Mouse (Mus musculus) T-helper 17 cell (primary cell): Measurements from ENCODE around the gene Ncf4.

ENCODE experiments used
- in situ Hi-C, 2 experiments: fragments of 300-600 bp; cut with MboI, MseI; formaldehyde crosslinking; loops; 1 replicate in 1 of 2; 2 replicates in 1 of 2; pipeline ENCODE4 v1.15.1; 2025; ENCODE audit warnings: high pct_unique_total_duplicates in 2 of 2

Gene Ncf4

GRCm38 (mm10) chr15:78248410-78248809 is 3.8 kb downstream of the Ncf4 start:
- in situ Hi-C loops = loop anchor here in 1 of 2 experiments (5.0 kb wide), 2 partner anchors 66 to 289 kb away; no protein-coding TSS in a partner anchor

DNA sequence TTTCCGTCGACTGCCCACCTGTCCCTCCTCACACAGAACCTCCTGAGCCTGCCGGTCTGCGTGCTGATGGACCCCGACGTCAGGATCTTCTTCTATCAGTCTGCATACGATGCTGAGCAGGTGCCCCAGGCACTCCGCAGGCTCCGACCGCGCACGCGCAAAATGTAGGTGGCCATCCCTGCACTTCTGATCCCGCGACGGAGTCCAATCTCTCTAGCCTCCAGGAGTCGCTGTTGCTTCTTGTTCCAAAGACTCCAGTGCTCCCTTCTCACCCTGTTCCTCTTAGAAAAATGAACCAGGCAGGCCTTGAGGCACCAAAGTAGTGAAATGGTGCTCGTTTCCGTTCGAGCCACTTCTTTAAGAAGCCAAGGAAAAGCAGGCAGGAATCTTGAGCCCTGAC is 10.2 kb downstream of the Ncf4 start:
- in situ Hi-C loops = loop anchor here in 1 of 2 experiments (10.0 kb wide), 1 partner anchor 90 kb away; no protein-coding TSS in a partner anchor

DNA sequence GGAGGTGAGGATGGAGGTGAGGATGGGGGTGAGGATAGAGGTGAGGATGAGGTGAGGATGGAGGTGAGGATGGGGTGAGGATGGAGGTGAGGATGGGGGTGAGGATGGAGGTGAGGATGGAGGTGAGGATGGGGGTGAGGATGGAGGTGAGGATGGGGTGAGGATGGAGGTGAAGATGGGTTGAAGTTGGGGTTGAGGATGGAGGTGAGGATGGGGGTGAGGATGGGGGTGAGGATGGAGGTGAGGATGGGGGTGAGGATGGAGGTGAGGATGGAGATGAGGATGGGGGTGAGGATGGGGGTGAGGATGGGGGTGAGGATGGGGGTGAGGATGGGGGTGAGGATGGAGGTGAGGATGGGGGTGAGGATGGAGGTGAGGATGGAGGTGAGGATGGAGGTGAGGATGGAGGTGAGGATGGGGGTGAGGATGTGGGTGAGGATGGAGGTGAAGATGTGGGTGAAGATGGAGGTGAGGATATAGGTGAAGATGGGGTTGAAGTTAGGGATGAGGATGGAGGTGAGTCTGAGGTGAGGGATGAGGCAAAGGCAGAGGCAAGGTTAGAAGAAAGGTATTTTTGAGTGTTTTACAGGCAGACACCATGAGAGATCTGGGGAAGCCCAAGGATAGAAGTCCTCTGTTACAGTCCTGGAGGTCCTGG is 12.1 kb downstream of the Ncf4 start:
- in situ Hi-C loops = loop anchor here in 1 of 2 experiments (10.0 kb wide), 1 partner anchor 88 kb away; no protein-coding TSS in a partner anchor

- in situ Hi-C loops = loop anchor here in 1 of 2 experiments (10.0 kb wide), 1 partner anchor 87 kb away; no protein-coding TSS in a partner anchor
Measured at GRCm38 (mm10) chr15:78257326-78258050, 12.9 kb downstream of the Ncf4 start.

DNA sequence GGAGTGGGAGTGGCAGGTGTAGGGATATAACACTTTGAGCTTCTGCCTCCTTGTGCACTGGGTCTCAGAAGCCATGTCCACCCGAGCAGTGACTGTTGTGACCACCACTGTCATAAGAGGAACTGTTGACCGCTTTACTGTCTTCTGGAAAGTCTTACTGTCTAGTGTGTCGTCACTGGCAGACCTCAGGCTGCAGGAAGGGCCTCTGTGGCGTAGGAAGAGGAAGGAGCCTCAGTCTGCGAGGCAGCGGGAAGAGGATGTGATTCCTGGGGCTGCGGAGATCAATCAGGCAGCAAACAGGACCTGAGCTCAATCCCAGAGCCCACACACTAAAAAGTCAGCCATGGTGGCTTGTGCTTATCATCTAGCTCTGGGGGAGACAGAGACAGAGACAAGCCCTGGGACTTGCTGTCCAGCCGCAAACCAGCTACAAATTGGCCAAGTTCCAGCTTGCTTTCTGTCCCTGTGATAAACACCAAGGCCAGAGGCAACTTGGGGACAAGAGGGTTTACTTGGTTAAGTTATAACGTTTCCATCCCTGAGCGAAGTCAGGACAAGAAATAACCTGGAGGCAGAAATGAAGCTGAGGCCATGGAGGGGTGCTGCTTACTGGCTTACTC is 13.8 kb downstream of the Ncf4 start:
- in situ Hi-C loops = loop anchor here in 1 of 2 experiments (10.0 kb wide), 1 partner anchor 86 kb away; no protein-coding TSS in a partner anchor

DNA sequence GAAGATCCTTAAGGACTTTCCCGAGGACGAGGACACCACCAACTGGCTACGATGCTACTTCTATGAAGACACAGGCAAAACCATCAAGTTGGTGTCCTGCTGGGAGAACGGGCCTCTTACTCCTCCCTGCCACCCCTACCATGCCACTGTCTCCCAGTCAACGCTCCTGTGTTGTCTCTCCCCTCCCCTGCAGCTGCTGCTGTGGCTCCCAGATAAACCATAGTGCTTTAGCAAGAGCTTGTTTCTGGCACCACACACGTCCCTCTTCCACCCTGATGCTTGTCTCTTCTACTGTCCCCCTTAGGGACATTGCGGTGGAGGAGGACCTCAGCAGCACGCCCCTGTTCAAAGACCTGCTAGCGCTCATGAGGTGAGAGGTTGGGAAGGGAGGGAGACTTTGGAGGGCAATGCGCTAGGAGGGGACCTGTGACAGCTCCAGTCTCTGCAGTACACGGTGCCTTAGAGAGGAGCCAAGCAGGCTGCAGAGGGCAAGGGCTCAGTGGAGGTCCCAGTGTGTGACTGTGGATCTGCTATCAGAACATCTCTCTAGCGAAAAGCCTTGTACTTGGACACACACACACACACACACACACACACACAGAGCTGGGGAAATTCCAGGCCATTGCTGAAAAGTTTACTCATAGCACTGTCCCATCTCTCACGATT is 16.2 kb downstream of the Ncf4 start:
- in situ Hi-C loops = loop anchor here in 1 of 2 experiments (10.0 kb wide), 1 partner anchor 64 kb away; the partner anchor contains the start of gene Csf2rb

DNA sequence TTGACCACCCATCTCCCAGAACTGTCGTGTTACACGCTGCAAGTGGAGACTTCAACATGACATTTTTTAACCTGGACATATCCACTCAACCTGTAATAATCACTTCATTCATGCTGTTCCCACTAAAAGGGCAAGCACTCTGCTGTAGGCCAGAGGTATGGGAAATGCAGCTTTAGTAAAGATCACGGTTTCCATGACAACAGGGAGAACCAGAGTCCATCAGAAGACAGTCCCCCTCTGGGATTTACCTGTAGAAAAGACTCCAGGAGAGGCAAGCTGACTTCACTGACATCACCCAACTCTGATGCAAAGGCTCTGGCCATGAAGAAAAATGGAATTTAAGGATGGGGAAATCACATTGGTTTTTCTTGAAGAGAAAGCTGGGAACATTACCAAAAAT is 18.7 kb downstream of the Ncf4 start:
- in situ Hi-C loops = loop anchor here in 1 of 2 experiments (10.0 kb wide), 1 partner anchor 62 kb away; the partner anchor contains the start of gene Csf2rb

DNA sequence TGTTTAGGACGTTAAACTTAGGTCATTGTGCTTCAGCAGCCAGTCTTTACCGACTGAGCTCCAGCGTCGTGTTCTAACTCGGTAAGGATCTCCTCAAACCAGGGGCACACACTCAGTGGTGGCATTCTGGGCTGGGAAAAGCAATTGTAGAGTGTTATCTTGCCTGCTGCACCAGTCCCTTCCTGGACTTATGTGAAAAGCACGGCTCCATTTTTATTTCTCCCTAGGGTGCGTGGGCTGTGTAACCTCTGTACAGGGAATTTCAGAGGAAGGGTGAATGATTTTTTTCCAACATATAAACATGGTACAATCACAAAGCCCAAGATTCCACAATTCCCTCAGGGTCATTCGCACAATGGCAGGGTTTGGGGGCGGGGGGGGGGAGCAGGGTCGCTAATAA is 22.8 kb downstream of the Ncf4 start:
- in situ Hi-C loops = loop anchor here in 1 of 2 experiments (10.0 kb wide), 1 partner anchor 57 kb away; the partner anchor contains the start of gene Csf2rb

GRCm38 (mm10) chr15:78267865-78268264 is 23.3 kb downstream of the Ncf4 start:
- in situ Hi-C loops = loop anchor here in 1 of 2 experiments (10.0 kb wide), 1 partner anchor 57 kb away; the partner anchor contains the start of gene Csf2rb

GRCm38 (mm10) chr15:78271208-78271607 is 26.6 kb downstream of the Ncf4 start:
- in situ Hi-C loops = no loop called here

GRCm38 (mm10) chr15:78278308-78278707 is 33.7 kb downstream of the Ncf4 start:
- in situ Hi-C loops = no loop called here

GRCm38 (mm10) chr15:78287941-78288340 is 43.3 kb downstream of the Ncf4 start:
- in situ Hi-C loops = no loop called here

- in situ Hi-C loops = loop anchor here in 1 of 2 experiments (10.0 kb wide), 1 partner anchor 1295 kb away; no protein-coding TSS in a partner anchor
Measured at GRCm38 (mm10) chr15:78289775-78290174, 45.2 kb downstream of the Ncf4 start.

DNA sequence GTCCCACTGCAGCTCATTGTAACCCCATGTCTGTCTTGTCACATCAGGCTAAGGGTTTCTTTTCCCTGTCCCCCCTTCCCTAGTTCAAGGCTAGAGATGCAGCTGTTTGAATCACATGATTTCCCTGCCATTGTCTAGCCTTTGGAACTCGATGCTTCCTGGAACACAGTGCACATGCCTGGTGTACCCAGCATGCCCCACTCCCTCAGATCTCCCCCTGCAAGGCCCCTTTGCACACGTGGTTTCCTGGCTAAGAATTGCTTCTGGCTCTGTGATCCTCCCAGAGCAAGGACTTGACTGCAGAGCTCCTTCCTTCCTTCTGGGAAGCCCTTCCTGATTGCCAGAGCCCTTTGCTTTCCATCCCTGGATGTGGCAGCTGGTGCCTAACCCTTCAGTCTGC is 48.6 kb downstream of the Ncf4 start:
- in situ Hi-C loops = loop anchor here in 1 of 2 experiments (10.0 kb wide), 1 partner anchor 1298 kb away; no protein-coding TSS in a partner anchor

GRCm38 (mm10) chr15:78293716-78294115 is 49.1 kb downstream of the Ncf4 start:
- in situ Hi-C loops = loop anchor here in 1 of 2 experiments (10.0 kb wide), 1 partner anchor 1299 kb away; no protein-coding TSS in a partner anchor

DNA sequence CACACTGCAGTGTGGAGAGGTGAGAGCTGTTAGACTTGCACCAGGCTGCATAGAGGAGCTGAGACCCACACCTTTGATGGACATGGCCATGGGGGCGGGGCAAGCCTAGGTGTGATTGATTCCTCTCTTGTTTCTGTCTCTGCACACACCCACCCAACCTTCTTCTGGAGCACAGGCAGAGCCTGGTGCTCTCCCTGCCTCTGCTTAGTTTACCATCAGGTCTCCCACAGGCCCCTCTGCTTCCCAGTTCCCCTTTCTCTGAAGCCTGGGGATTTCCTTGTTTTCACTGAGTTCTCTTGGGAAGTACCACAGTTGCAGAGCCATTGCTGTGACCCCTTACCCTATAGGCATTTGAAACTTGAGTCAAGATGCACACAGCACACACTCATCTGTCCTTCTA is 54.0 kb downstream of the Ncf4 start:
- in situ Hi-C loops = loop anchor here in 1 of 2 experiments (10.0 kb wide), 1 partner anchor 1304 kb away; no protein-coding TSS in a partner anchor

DNA sequence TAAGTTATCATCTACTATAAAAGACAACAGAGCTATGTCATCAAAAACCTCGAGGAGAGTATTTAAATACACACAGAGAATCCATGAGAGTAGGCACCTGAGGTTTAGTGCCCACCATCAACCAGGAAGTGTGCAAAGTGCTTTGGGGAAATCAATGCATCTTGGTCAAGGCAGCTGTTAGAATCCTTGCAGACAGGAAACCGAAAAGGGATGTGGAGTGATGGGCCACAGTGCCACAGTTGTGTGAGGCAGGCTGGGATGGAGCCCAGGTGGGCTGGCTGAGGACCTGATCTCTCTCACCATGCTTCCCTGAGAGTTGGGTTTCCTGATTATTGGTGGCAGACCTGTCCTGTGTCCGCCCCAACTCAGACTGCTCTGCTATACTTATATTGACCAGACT is 55.0 kb downstream of the Ncf4 start:
- in situ Hi-C loops = loop anchor here in 1 of 2 experiments (10.0 kb wide), 1 partner anchor 1305 kb away; no protein-coding TSS in a partner anchor

- in situ Hi-C loops = no loop called here
Measured at GRCm38 (mm10) chr15:78300773-78301172, 56.2 kb downstream of the Ncf4 start.

- in situ Hi-C loops = no loop called here
Measured at GRCm38 (mm10) chr15:78302718-78303117, 58.1 kb downstream of the Ncf4 start.

DNA sequence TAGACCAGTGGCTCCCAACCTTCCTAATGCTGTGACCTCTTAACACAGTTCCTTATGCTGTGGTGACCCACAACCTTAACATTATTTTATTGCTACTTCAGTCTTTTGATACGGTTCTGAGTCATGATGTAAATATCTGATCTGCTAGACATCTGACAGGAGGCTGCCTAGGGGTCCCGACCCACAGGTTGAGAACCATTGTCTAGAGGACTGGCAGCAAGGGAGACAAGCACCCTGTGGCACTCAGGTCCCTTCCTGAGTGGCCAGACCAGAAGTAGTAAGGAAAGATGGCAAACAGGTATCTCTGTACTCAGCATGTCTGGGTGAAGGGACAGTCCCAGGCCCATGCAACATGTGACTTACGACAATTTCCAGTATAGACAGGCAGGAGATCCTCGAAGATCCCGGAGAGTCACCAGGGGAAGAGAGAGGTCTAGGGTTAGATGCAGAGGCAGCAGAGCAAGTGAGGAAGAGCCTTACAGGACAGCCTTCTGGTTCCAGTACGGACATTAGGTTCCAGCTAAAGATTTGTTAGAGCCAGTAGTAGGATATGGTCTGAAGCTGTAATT is 59.1 kb downstream of the Ncf4 start:
- in situ Hi-C loops = no loop called here
